Mouse (Mus musculus) heart, postnatal 0 days (tissue): ENCODE measurements at regions not wholly inside any gene's neighbourhood (a gene's known extent, or its start where the extent isn't known, plus 50 kb on each side); places are given as distances from the start of the nearest gene placed in this dataset.

Experiments used
- ATAC-seq: fragments of 200-750 bp; cut with Nextera tagmentation; 2 replicates; pipeline ENCODE4 v1.8.0; 2017; ENCODE audit warnings: low read depth, moderate number of reproducible peaks, moderate library complexity; ENCODE audit not compliant: insufficient read depth
- DNase-seq: peaks from one replicate; pipeline ENCODE4 v3.0.0-alpha.2; 2016; ENCODE audit warnings: low spot score
- H3K27ac ChIP-seq: fragments of 300-500 bp; sonication (generic); 2 replicates; pipeline ENCODE4 v1.5.1; 2014; ENCODE audit warnings: low read depth, mild to moderate bottlenecking
- H3K27me3 ChIP-seq: fragments of 300-500 bp; sonication (generic); 2 replicates; pipeline ENCODE4 v1.6.1; 2014; ENCODE audit warnings: low read length, mixed read lengths; ENCODE audit not compliant: control insufficient read depth, insufficient read depth
- H3K36me3 ChIP-seq: fragments of 300-500 bp; sonication (generic); replicated peaks from 2 replicates; pipeline ENCODE4 v1.6.1; 2014; ENCODE audit warnings: low read length, mixed read lengths; ENCODE audit not compliant: control insufficient read depth, insufficient read depth
- H3K4me1 ChIP-seq: fragments of 300-500 bp; sonication (generic); 2 replicates; pipeline ENCODE4 v1.6.1; 2014; ENCODE audit warnings: antibody characterized with exemption; ENCODE audit not compliant: control insufficient read depth, insufficient read depth
- H3K4me2 ChIP-seq: fragments of 300-500 bp; sonication (generic); 2 replicates; pipeline ENCODE4 v1.6.1; 2014; ENCODE audit warnings: low read depth, mild to moderate bottlenecking, low read length, moderate library complexity
- H3K4me3 ChIP-seq: fragments of 300-500 bp; sonication (generic); 2 replicates; pipeline ENCODE4 v1.5.1; 2014; ENCODE audit warnings: low read depth, low read length
- H3K9ac ChIP-seq: fragments of 300-500 bp; sonication (generic); replicated peaks from 2 replicates; pipeline ENCODE4 v1.6.1; 2014; ENCODE audit warnings: low read depth, low read length, mixed read lengths
- H3K9me3 ChIP-seq: fragments of 300-500 bp; sonication (generic); replicated peaks from 2 replicates; pipeline ENCODE4 v1.6.1; 2016; ENCODE audit warnings: low read length; ENCODE audit not compliant: control insufficient read depth
- CTCF ChIP-seq: IDR thresholded peaks from 2 replicates; pipeline ENCODE4 v1.5.1; 2016; ENCODE audit warnings: antibody characterized with exemption, control low read depth, low read depth
- EP300 ChIP-seq: IDR thresholded peaks from 2 replicates; pipeline ENCODE4 v1.6.1; 2016; ENCODE audit warnings: antibody characterized with exemption, low read depth
- WGBS: fragments of 180-500 bp; shearing (Covaris S2); extraction: QIAGEN DNeasy Blood & Tissue Kit; methylation state at CpG from one replicate; pipeline ENCODE4 v1.1.7; 2014; 5-methylcytosine and 5-hydroxymethylcytosine counted together

DNA sequence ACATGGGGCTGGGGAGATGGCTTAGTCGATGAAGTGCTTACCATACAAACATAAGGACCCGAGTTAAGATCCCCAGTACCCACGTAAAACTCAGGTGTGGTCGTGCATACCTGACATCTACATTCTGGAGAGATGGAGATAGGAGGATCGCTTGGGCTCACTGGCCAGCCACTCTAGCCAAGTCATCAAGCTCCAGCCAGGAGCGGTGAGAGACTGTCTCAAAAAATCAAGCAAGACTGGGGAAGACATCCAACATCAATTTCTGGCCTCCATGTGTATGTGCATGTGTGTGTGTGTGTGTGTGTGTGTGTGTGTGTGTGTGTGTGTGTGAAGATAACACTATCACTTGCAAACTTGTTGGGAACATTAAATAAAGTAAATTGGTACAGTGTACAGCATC lies 104.6 kb upstream of the Ypel5 start:
- H3K4me1 ChIP-seq: no peaks in the 10 kb centered on the region
- WGBS: 79% methylated on average over 6 of the region's 6 CpGs

DNA sequence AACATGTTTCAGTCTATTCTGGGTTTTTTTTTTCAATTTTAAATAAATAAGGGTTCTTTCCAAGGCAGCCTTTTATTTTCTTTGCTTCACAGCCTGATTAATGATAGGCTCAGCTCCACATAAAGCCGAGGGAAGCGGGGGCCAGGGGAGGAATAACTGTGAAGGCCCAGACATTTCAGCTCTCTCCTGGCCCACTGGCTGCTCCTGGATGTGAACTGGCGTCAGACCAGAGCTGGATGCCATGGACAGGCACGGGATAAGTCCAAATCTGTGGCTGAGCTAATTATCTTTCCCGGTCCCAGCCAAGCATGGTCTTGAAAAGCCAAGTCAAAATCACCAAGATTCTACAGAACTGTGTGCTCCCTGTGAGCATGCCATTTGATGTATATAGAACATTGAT lies 105.1 kb upstream of the Ypel5 start:
- TF ChIP-seq EP300 (no peak), CTCF (no peak)
- H3K4me1 ChIP-seq: no peaks in the 10 kb centered on the region
- H3K27me3 ChIP-seq: no peaks in the 10 kb centered on the region
- no peaks in the 10 kb centered on the region for H3K9me3 ChIP-seq
- WGBS: 62% methylated on average over 5 of the region's 5 CpGs
- H3K27ac ChIP-seq: no peak overlapping the region
- no peak overlapping the region for H3K4me3 ChIP-seq
- ATAC-seq (no peak), DNase-seq (no peak)
- H3K4me2 ChIP-seq: no peak overlapping the region
- no peak overlapping the region for H3K9ac ChIP-seq
- H3K36me3 ChIP-seq: no peaks in the 10 kb centered on the region

More for the DNA sequence above, 104.6 kb upstream of the Ypel5 start:
- no peak overlapping the region for H3K4me3 ChIP-seq
- H3K9ac ChIP-seq: no peak overlapping the region
- ATAC-seq: no peak
- H3K27me3 ChIP-seq: no peaks in the 10 kb centered on the region
- H3K36me3 ChIP-seq: no peaks in the 10 kb centered on the region
- DNase-seq: no peak
- no peak overlapping the region for H3K4me2 ChIP-seq
- no peak for TF ChIP-seq CTCF
- TF ChIP-seq EP300: no peak
- no peaks in the 10 kb centered on the region for H3K9me3 ChIP-seq
- no peak overlapping the region for H3K27ac ChIP-seq

DNA sequence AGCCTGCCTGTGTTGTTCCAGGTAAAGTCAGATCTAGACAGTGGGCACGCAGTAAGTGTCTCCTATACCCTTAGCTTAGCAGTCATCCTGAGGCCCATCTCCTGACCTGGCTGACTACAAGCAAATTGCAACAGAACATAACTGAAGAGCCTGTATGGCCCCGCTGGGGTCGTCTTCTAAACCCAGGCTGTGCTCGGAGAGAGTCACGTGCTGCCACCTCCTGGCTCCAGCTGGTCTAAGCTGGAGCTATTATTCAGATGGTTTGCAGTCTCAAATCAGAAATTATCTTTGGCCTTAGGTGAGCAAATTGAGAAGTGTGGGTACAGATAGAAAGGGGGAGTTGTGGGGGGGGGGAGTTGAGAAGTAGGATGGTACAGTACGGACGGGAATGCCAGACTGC lies 115.5 kb upstream of the Ypel5 start:
- H3K4me3 ChIP-seq: no peak overlapping the region
- no peak for DNase-seq
- H3K9ac ChIP-seq: no peak overlapping the region
- H3K9me3 ChIP-seq: no peaks in the 10 kb centered on the region
- no peak for ATAC-seq
- WGBS: 52% methylated on average over 7 of the region's 7 CpGs
- H3K4me2 ChIP-seq: no peak overlapping the region
- no peak overlapping the region for H3K27ac ChIP-seq
- H3K36me3 ChIP-seq: no peaks in the 10 kb centered on the region
- no peaks in the 10 kb centered on the region for H3K27me3 ChIP-seq
- H3K4me1 ChIP-seq: no peaks in the 10 kb centered on the region
- TF ChIP-seq EP300 (no peak), CTCF (no peak)

DNA sequence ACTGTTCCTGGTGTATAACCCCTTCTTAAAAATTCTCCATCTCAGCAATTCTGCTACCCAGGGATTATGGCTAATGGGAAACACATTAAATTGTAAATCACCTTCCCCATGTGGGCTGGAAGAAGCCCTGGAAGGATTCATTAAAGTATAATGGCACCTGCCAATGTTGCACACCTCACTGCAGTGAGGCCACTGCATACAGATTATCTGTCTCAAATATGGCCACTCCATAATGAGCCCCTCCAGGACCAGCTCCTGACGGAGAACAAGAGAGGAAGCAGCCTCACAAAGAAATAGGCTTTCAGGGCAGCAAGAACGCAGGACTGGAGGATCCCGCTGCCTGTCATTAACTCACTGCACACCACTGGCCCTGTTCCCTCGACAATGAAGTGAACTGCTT lies 115.2 kb upstream of the Alk start:
- H3K9me3 ChIP-seq: no peaks in the 10 kb centered on the region
- no peaks in the 10 kb centered on the region for H3K36me3 ChIP-seq
- no peak overlapping the region for H3K27ac ChIP-seq
- ATAC-seq: no peak
- TF ChIP-seq EP300: no peak
- TF ChIP-seq CTCF: no peak
- H3K4me3 ChIP-seq: no peak overlapping the region
- H3K27me3 ChIP-seq: no peaks in the 10 kb centered on the region
- 55% methylated on average over 4 of the region's 4 CpGs for WGBS
- no peaks in the 10 kb centered on the region for H3K4me1 ChIP-seq
- no peak for DNase-seq
- H3K9ac ChIP-seq: no peak overlapping the region
- H3K4me2 ChIP-seq: no peak overlapping the region

DNA sequence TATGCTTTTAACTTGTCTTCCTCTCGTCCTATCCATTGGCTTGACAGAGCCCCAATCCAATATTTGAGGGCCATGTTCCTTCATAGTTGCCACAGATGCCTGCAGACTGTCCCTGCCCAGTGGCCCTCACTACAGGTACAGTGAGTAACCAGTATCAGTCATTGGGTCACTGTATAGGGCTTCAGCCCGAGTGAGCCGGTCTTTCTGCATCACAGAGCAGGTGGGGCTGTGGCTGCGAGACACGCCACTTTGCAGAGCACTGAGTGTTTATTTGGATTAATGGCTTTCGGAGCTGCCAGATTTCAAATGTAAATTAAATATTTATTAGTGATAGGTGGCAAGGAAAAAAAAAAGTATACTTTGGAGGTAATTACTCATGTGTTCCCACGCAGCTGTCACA lies 87.2 kb upstream of the Alk start:
- DNase-seq (no peak), ATAC-seq (no peak)
- no peak overlapping the region for H3K27ac ChIP-seq
- H3K27me3 ChIP-seq: no peaks in the 10 kb centered on the region
- H3K4me2 ChIP-seq: no peak overlapping the region
- H3K4me3 ChIP-seq: no peak overlapping the region
- no peak for TF ChIP-seq EP300
- WGBS: 78% methylated on average over 7 of the region's 7 CpGs
- H3K36me3 ChIP-seq: no peaks in the 10 kb centered on the region
- H3K9ac ChIP-seq: no peak overlapping the region
- no peaks in the 10 kb centered on the region for H3K9me3 ChIP-seq
- no peaks in the 10 kb centered on the region for H3K4me1 ChIP-seq

DNA sequence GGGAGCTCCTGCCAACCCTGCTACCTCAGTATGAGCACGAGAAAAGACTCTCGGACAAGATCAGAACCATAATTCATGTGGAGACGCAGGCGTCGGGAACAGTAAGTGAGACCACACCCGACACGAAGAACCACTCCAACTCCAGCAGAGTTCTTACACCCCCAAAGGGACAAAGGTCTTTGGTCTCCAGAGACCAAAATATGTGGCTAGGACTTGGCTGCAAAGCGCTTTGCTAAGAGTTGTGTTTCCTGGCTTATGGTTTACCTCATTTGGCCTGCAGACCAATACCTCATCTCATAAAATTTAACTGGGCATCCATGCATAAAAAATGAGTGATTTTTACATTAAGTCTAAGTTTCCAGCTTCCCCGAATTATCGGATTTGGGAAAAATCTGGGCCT lies 85.2 kb upstream of the Alk start:
- Histone ChIP-seq H3K27ac (no peak overlapping the region), H3K27me3 (no peaks in the 10 kb centered on the region), H3K36me3 (no peaks in the 10 kb centered on the region), H3K4me1 (no peaks in the 10 kb centered on the region), H3K4me3 (no peak overlapping the region), H3K9me3 (no peaks in the 10 kb centered on the region), H3K9ac (no peak overlapping the region), H3K4me2 (no peak overlapping the region)
- ATAC-seq: no peak
- 86% methylated on average over 10 of the region's 10 CpGs for WGBS
- DNase-seq: no peak
- TF ChIP-seq CTCF: no peak
